Mouse (Mus musculus): Measurements from ENCODE around the gene Dcaf10. TPM values are rescaled to one million over a fixed set of nuclear protein-coding genes. Genes with fewer than 3 reads are reported as not detected.

Gene Dcaf10
- polyA plus RNA-seq, 1 experiment from 2014 or later, result 11.3 TPM

- Histone ChIP-seq H3K27me3 (replicated peaks; ENCODE audit: control insufficient read depth, insufficient read depth, low read length) (no peaks in the 10 kb centered on the region), H3K36me3 (ENCODE audit: control insufficient read depth, insufficient read depth, low read length) (peaks cover 28% of the 10 kb centered on the region), H3K4me3 (ENCODE audit: low read depth, low read length) (no peak overlapping the region), H3K4me2 (peak overlapping the region; percentile 2; the same call in 1 of the 2 replicates), H3K4me1 (replicated peaks; ENCODE audit: control insufficient read depth, insufficient read depth, low read length) (peaks cover 34% of the 10 kb centered on the region), H3K27ac (ENCODE audit: low read depth, low read length) (0 out of 2 replicates have a peak overlapping the region, but pooled peaks have one; percentile 51), H3K9ac (ENCODE audit: low read depth, low read length) (no peak overlapping the region), H3K9me3 (ENCODE audit: control insufficient read depth, low read length) (no peaks in the 10 kb centered on the region)
- ATAC-seq (replicated peaks; ENCODE audit: low FRiP score), result no peak
- no peak for DNase-seq (ENCODE audit: low spot score)
- 88% methylated on average over 4 of the region's 4 CpGs for WGBS
Observed at GRCm38 (mm10) chr4:45402281-45402680, 60.4 kb downstream of the Dcaf10 start.

- Histone ChIP-seq H3K27me3 (replicated peaks; ENCODE audit: control insufficient read depth, insufficient read depth, low read length) (no peaks in the 10 kb centered on the region), H3K9ac (ENCODE audit: low read depth, low read length) (no peak overlapping the region), H3K36me3 (ENCODE audit: control insufficient read depth, insufficient read depth, low read length) (peaks cover 28% of the 10 kb centered on the region), H3K4me3 (ENCODE audit: low read depth, low read length) (no peak overlapping the region), H3K4me1 (replicated peaks; ENCODE audit: control insufficient read depth, insufficient read depth, low read length) (peaks cover 34% of the 10 kb centered on the region), H3K27ac (ENCODE audit: low read depth, low read length) (peak overlapping the region; percentile 51), H3K4me2 (peak overlapping the region; percentile 21), H3K9me3 (ENCODE audit: control insufficient read depth, low read length) (no peaks in the 10 kb centered on the region)
- WGBS, result 54% methylated on average over 7 of the region's 7 CpGs
- ATAC-seq (replicated peaks; ENCODE audit: low FRiP score) (peak; percentile 76), DNase-seq (ENCODE audit: low spot score) (no peak)
Observed at GRCm38 (mm10) chr4:45402878-45403498, 61.1 kb downstream of the Dcaf10 start.

- no peak for ATAC-seq (replicated peaks; ENCODE audit: low FRiP score)
- Histone ChIP-seq H3K9me3 (ENCODE audit: control insufficient read depth, low read length) (no peaks in the 10 kb centered on the region), H3K4me1 (replicated peaks; ENCODE audit: control insufficient read depth, insufficient read depth, low read length) (peaks cover 34% of the 10 kb centered on the region), H3K36me3 (ENCODE audit: control insufficient read depth, insufficient read depth, low read length) (peaks cover 28% of the 10 kb centered on the region), H3K27ac (ENCODE audit: low read depth, low read length) (peak overlapping the region; percentile 51), H3K27me3 (replicated peaks; ENCODE audit: control insufficient read depth, insufficient read depth, low read length) (no peaks in the 10 kb centered on the region), H3K4me3 (ENCODE audit: low read depth, low read length) (no peak overlapping the region), H3K4me2 (peak overlapping the region; percentile 21), H3K9ac (ENCODE audit: low read depth, low read length) (no peak overlapping the region)
- DNase-seq (ENCODE audit: low spot score), result no peak
- 66% methylated on average over 7 of the region's 7 CpGs for WGBS
Observed at GRCm38 (mm10) chr4:45403499-45403878, 61.6 kb downstream of the Dcaf10 start.

- Histone ChIP-seq H3K36me3 (ENCODE audit: control insufficient read depth, insufficient read depth, low read length) (peaks cover 23% of the 10 kb centered on the region), H3K4me3 (ENCODE audit: low read depth, low read length) (no peak overlapping the region), H3K9ac (ENCODE audit: low read depth, low read length) (no peak overlapping the region), H3K4me1 (replicated peaks; ENCODE audit: control insufficient read depth, insufficient read depth, low read length) (peaks cover 34% of the 10 kb centered on the region), H3K9me3 (ENCODE audit: control insufficient read depth, low read length) (no peaks in the 10 kb centered on the region), H3K27ac (ENCODE audit: low read depth, low read length) (no peak overlapping the region; the same call in 1 of the 2 replicates), H3K27me3 (replicated peaks; ENCODE audit: control insufficient read depth, insufficient read depth, low read length) (no peaks in the 10 kb centered on the region), H3K4me2 (peak overlapping the region; percentile 21)
- WGBS, result 95% methylated on average over 7 of the region's 7 CpGs
- no peak for DNase-seq (ENCODE audit: low spot score)
- ATAC-seq (replicated peaks; ENCODE audit: low FRiP score), result no peak
Observed at GRCm38 (mm10) chr4:45404086-45404485, 62.2 kb downstream of the Dcaf10 start.

- H3K27me3 ChIP-seq (replicated peaks; ENCODE audit: control insufficient read depth, insufficient read depth, low read length), result no peaks in the 10 kb centered on the region
- H3K9me3 ChIP-seq (ENCODE audit: control insufficient read depth, low read length), result no peaks in the 10 kb centered on the region
- H3K4me3 ChIP-seq (ENCODE audit: low read depth, low read length), result no peak overlapping the region
- 72% methylated on average over 7 of the region's 7 CpGs for WGBS
- H3K36me3 ChIP-seq (ENCODE audit: control insufficient read depth, insufficient read depth, low read length), result peaks cover 15% of the 10 kb centered on the region
- H3K9ac ChIP-seq (ENCODE audit: low read depth, low read length), result no peak overlapping the region; the same call in 1 of the 2 replicates
- H3K27ac ChIP-seq (ENCODE audit: low read depth, low read length), result no peak overlapping the region
- DNase-seq (ENCODE audit: low spot score) (no peak), ATAC-seq (replicated peaks; ENCODE audit: low FRiP score) (no peak)
- H3K4me1 ChIP-seq (replicated peaks; ENCODE audit: control insufficient read depth, insufficient read depth, low read length), result peaks cover 34% of the 10 kb centered on the region
- H3K4me2 ChIP-seq, result no peak overlapping the region
Observed at GRCm38 (mm10) chr4:45405315-45405714, 63.4 kb downstream of the Dcaf10 start.

- H3K4me1 ChIP-seq (replicated peaks; ENCODE audit: control insufficient read depth, insufficient read depth, low read length), result peaks cover 34% of the 10 kb centered on the region
- H3K4me2 ChIP-seq, result peak overlapping the region; percentile 99
- ATAC-seq (replicated peaks; ENCODE audit: low FRiP score) (no peak), DNase-seq (ENCODE audit: low spot score) (no peak)
- H3K4me3 ChIP-seq (ENCODE audit: low read depth, low read length), result peak overlapping the region; percentile 97
- H3K9me3 ChIP-seq (ENCODE audit: control insufficient read depth, low read length), result no peaks in the 10 kb centered on the region
- H3K27me3 ChIP-seq (replicated peaks; ENCODE audit: control insufficient read depth, insufficient read depth, low read length), result no peaks in the 10 kb centered on the region; the same call in 1 of the 2 replicates
- peaks cover 15% of the 10 kb centered on the region for H3K36me3 ChIP-seq (ENCODE audit: control insufficient read depth, insufficient read depth, low read length)
- peak overlapping the region; percentile 80 for H3K27ac ChIP-seq (ENCODE audit: low read depth, low read length)
- H3K9ac ChIP-seq (ENCODE audit: low read depth, low read length), result peak overlapping the region; percentile 66
- 80% methylated on average over 7 of the region's 7 CpGs for WGBS
Observed at GRCm38 (mm10) chr4:45406397-45406796, 64.5 kb downstream of the Dcaf10 start.

GRCm38 (mm10) chr4:45407001-45407702 lies 65.3 kb downstream of the Dcaf10 start:
- H3K4me3 ChIP-seq (ENCODE audit: low read depth, low read length), result peak overlapping the region; percentile 97
- peak overlapping the region; percentile 95 for H3K9ac ChIP-seq (ENCODE audit: low read depth, low read length)
- H3K4me2 ChIP-seq, result peak overlapping the region; percentile 99
- no peaks in the 10 kb centered on the region for H3K9me3 ChIP-seq (ENCODE audit: control insufficient read depth, low read length)
- WGBS, result 47% methylated on average over 5 of the region's 5 CpGs
- peak overlapping the region; percentile 91 for H3K27ac ChIP-seq (ENCODE audit: low read depth, low read length)
- no peaks in the 10 kb centered on the region; the same call in 1 of the 2 replicates for H3K27me3 ChIP-seq (replicated peaks; ENCODE audit: control insufficient read depth, insufficient read depth, low read length)
- ATAC-seq (replicated peaks; ENCODE audit: low FRiP score) (peak; percentile 54), DNase-seq (ENCODE audit: low spot score) (no peak)
- peaks cover 12% of the 10 kb centered on the region for H3K36me3 ChIP-seq (ENCODE audit: control insufficient read depth, insufficient read depth, low read length)
- peaks cover 34% of the 10 kb centered on the region for H3K4me1 ChIP-seq (replicated peaks; ENCODE audit: control insufficient read depth, insufficient read depth, low read length)

GRCm38 (mm10) chr4:45407703-45408334 lies 65.9 kb downstream of the Dcaf10 start:
- no peaks in the 10 kb centered on the region for H3K9me3 ChIP-seq (ENCODE audit: control insufficient read depth, low read length)
- DNase-seq (ENCODE audit: low spot score), result peak; percentile 51
- no peak for ATAC-seq (replicated peaks; ENCODE audit: low FRiP score)
- H3K27me3 ChIP-seq (replicated peaks; ENCODE audit: control insufficient read depth, insufficient read depth, low read length), result peaks cover 6% of the 10 kb centered on the region
- WGBS, result 2% methylated on average over 19 of the region's 19 CpGs
- H3K9ac ChIP-seq (ENCODE audit: low read depth, low read length), result peak overlapping the region; percentile 95
- H3K36me3 ChIP-seq (ENCODE audit: control insufficient read depth, insufficient read depth, low read length), result peaks cover 12% of the 10 kb centered on the region
- peak overlapping the region; percentile 99 for H3K4me2 ChIP-seq
- peak overlapping the region; percentile 97 for H3K4me3 ChIP-seq (ENCODE audit: low read depth, low read length)
- H3K27ac ChIP-seq (ENCODE audit: low read depth, low read length), result peak overlapping the region; percentile 91
- peaks cover 28% of the 10 kb centered on the region for H3K4me1 ChIP-seq (replicated peaks; ENCODE audit: control insufficient read depth, insufficient read depth, low read length)
